Mouse (Mus musculus): ENCODE results near the gene Olfr729.

Gene Olfr729

DNA sequence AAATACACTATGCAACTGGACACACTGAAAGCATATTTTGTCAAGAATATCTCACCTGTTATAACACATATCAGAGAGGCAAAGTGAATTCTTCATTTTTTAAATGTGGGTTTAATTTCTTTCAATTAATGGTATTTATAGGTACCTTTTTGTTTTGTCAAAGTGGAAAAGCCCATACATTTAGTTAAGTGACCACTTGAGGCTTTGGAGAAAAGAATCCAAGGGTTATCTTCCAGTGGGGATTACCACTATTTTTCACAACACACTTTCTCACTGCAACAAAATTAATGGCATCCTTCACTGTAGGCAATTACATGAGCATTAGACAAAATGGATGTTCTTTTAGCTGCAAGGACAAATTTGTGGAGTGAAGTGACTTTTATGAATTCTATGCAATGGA lies at the start of gene Olfr729:
TSS of gene Olfr729 (minus strand) at position 101 of the 400 bp plus-strand sequence.
- Histone ChIP-seq H3K36me3 (ENCODE audit: insufficient read depth, low read length) (no peaks in the 10 kb centered on the region), H3K4me3 (replicated peaks; ENCODE audit: low read length) (no peak within 1 kb of the TSS), H3K27me3 (ENCODE audit: insufficient read depth, low read length) (no peaks in the 10 kb centered on the region), H3K4me1 (replicated peaks; ENCODE audit: low read depth, low read length) (no peaks in the 10 kb centered on the region), H3K9me3 (ENCODE audit: low read length) (no peaks in the 10 kb centered on the region)
- no peak for TF ChIP-seq NANOG (IDR thresholded peaks at IDR 0.05; ENCODE audit: borderline replicate concordance, low read length)
- no peak for TF ChIP-seq POU5F1 (IDR thresholded peaks at IDR 0.05; ENCODE audit: borderline replicate concordance, low read length)
- no peak for TF ChIP-seq CTCF (conservative IDR thresholded peaks at IDR 0.05; ENCODE audit: low read length)

DNA sequence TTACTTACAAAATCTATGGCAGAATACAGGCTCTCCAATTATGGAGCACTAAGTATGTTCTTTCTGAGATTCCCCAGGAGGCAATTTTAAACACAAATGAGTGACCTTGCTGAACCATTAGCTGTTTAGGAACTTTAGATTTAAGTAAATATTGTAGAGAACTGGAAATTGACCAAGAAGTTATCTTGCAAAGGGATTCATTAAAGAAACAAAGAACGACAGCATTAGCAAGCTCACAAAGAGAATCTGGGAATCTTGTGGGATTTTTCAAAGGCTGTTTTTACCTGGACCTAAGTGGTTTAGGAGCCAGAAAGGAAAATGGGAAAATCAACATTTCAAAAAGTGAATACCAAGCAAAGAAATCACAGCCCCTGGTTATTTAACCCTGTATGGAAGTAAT lies 35.4 kb upstream of the Olfr729 start, which contains the start of gene Olfr730:
TSS of gene Olfr730 (minus strand) at position 101 of the 400 bp plus-strand sequence.
- H3K9me3 ChIP-seq (ENCODE audit: low read length), result peaks cover 38% of the 10 kb centered on the region
- no peak within 1 kb of the TSS for H3K4me3 ChIP-seq (replicated peaks; ENCODE audit: low read length)
- H3K36me3 ChIP-seq (ENCODE audit: insufficient read depth, low read length), result no peaks in the 10 kb centered on the region
- no peaks in the 10 kb centered on the region for H3K27me3 ChIP-seq (ENCODE audit: insufficient read depth, low read length)
- no peaks in the 10 kb centered on the region for H3K4me1 ChIP-seq (replicated peaks; ENCODE audit: low read depth, low read length)
- TF ChIP-seq NANOG (IDR thresholded peaks at IDR 0.05; ENCODE audit: borderline replicate concordance, low read length) (no peak), CTCF (conservative IDR thresholded peaks at IDR 0.05; ENCODE audit: low read length) (no peak), POU5F1 (IDR thresholded peaks at IDR 0.05; ENCODE audit: borderline replicate concordance, low read length) (no peak)

- TF ChIP-seq NANOG (IDR thresholded peaks at IDR 0.05; ENCODE audit: borderline replicate concordance, low read length), result no peak
- no peak for TF ChIP-seq CTCF (conservative IDR thresholded peaks at IDR 0.05; ENCODE audit: low read length)
- TF ChIP-seq POU5F1 (IDR thresholded peaks at IDR 0.05; ENCODE audit: borderline replicate concordance, low read length), result no peak
- H3K4me3 ChIP-seq (replicated peaks; ENCODE audit: low read length), result no peak within 1 kb of the TSS
- H3K9me3 ChIP-seq (ENCODE audit: low read length), result no peaks in the 10 kb centered on the region
Measured at GRCm38 (mm10) chr14:50142580-50142979, 10.1 kb downstream of the Olfr729 start, which contains the start of gene Olfr728. Olfr728 (minus strand) TSS chr14:50142680.

DNA sequence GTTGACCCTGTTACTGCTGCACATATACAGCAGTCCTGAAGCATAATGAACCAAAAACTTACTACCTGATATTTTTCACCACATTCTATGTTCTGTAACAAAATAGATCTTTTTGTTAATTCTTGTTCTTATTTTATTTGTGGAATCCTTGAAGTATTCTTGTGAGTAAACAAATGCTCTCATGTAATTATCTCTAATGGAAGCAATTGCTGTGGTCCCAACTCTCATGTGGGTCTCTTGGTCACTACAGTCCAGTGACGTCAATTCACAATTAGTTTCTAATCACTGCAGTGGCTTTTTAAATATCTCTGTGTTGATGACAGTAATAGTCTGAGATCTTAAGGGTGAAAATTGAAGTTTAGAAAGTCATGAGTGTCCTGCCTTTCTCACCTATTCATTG lies 29.8 kb downstream of the Olfr729 start, which contains the start of gene Olfr727:
TSS of gene Olfr727 (plus strand) at position 301 of the 400 bp plus-strand sequence.
- Histone ChIP-seq H3K9me3 (ENCODE audit: low read length) (no peaks in the 10 kb centered on the region), H3K4me1 (replicated peaks; ENCODE audit: low read depth, low read length) (no peaks in the 10 kb centered on the region), H3K4me3 (replicated peaks; ENCODE audit: low read length) (no peak within 1 kb of the TSS), H3K36me3 (ENCODE audit: insufficient read depth, low read length) (no peaks in the 10 kb centered on the region), H3K27me3 (ENCODE audit: insufficient read depth, low read length) (no peaks in the 10 kb centered on the region)
- TF ChIP-seq CTCF (conservative IDR thresholded peaks at IDR 0.05; ENCODE audit: low read length), result no peak
- TF ChIP-seq NANOG (IDR thresholded peaks at IDR 0.05; ENCODE audit: borderline replicate concordance, low read length), result no peak
- no peak for TF ChIP-seq POU5F1 (IDR thresholded peaks at IDR 0.05; ENCODE audit: borderline replicate concordance, low read length)

More at GRCm38 (mm10) chr14:50142580-50142979, 10.1 kb downstream of the Olfr729 start, which contains the start of gene Olfr728:
- Histone ChIP-seq H3K27me3 (ENCODE audit: insufficient read depth, low read length) (no peaks in the 10 kb centered on the region), H3K4me1 (replicated peaks; ENCODE audit: low read depth, low read length) (no peaks in the 10 kb centered on the region), H3K36me3 (ENCODE audit: insufficient read depth, low read length) (no peaks in the 10 kb centered on the region)

Measured in E14TG2a.4 (cell line).